Mouse (Mus musculus) heart, postnatal 0 days (tissue): ENCODE data around the gene Ttc17.

Source experiments
- CTCF ChIP-seq: IDR thresholded peaks from 2 replicates; pipeline ENCODE4 v1.5.1; 2016; ENCODE audit warnings: antibody characterized with exemption, control low read depth, low read depth
- EP300 ChIP-seq: IDR thresholded peaks from 2 replicates; pipeline ENCODE4 v1.6.1; 2016; ENCODE audit warnings: antibody characterized with exemption, low read depth

GRCm38 (mm10) chr2:94290483-94290882 is 116.0 kb downstream of the Ttc17 start:
- TF ChIP-seq CTCF (peak; percentile 93), EP300 (no peak)
